Mouse (Mus musculus) E14TG2a.4 (cell line): ENCODE measurements around the gene Znhit6.

ENCODE experiments used
- CTCF ChIP-seq: conservative IDR thresholded peaks from 2 replicates; pipeline ENCODE4 v1.5.1; 2014; ENCODE audit warnings: low read length
- NANOG ChIP-seq: IDR thresholded peaks from 2 replicates; pipeline ENCODE4 v1.6.1; 2014; ENCODE audit warnings: borderline replicate concordance, low read length, mixed read lengths
- POU5F1 ChIP-seq: IDR thresholded peaks from 2 replicates; pipeline ENCODE4 v1.6.1; 2014; ENCODE audit warnings: low read length, borderline replicate concordance

GRCm38 (mm10) chr3:145591841-145592542, 16.0 kb downstream of the Znhit6 start:
- TF ChIP-seq CTCF, result no peak
- TF ChIP-seq NANOG, result no peak
- no peak for TF ChIP-seq POU5F1
